Mouse (Mus musculus) layer of hippocampus, adult 9-10 months (tissue): ENCODE results near the gene Gm49368.

Experiments used
- DNase-seq: peaks from one replicate; pipeline ENCODE4 v3.0.0; 2022; ENCODE audit warnings: low spot score

Gm49368 gene

DNA sequence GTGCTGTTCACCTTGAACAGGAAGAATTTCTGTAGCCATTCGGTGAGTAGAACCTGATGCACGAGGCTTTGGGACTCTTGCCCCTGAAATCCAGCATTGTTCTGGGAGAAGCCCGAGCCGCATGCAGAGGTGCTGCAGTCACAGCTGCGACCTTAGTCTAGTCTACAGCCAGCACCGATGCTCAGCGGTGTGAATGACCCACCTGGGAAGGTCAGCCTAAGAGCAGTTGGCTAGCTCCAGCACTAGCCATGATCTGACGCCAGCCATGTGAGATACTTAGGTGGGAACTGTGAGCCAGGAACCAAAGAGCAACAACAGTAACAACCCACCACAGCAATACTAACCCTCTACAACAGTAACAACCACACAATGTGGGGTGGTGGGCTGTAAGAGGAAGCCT is 4.6 kb upstream of the Gm49368 start:
- no peak for DNase-seq

DNA sequence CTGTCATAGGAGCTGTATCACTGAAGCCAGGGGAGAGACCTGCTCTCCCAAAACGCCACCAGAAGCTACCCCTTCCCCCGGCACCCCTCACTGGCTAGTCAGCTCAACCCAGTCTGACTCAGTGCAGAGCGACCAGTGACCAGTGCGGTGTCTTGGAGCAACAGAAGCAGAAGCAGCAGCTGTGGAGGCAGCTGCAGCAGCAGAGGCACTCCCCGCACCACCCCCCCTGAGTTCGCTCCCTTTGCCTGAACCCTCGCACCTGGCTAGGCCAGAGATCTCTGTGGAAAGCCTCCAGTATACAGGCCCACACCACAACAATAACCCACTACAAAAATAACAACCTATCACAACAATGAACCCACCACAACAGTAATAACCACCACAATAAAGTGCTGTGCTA is 3.9 kb upstream of the Gm49368 start:
- no peak for DNase-seq

DNA sequence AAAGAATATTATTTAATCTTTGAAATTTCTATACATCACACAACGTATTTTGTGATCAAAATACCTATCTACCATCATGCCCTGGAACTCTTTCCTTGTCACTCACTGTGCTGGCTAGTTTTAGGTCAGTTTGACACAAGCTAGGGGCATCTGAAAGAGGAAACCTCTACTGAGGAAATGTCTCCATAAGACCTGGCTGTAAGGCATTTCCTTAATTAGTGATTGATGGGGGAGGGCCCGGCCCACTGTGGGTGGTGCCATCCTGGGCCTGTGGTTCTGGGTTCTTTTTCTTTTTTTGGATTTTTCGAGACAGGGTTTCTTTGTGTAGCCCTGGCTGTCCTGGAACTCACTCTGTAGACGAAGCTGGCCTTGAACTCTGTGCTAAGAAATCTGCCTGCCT is 3.4 kb upstream of the Gm49368 start:
- no peak for DNase-seq

DNA sequence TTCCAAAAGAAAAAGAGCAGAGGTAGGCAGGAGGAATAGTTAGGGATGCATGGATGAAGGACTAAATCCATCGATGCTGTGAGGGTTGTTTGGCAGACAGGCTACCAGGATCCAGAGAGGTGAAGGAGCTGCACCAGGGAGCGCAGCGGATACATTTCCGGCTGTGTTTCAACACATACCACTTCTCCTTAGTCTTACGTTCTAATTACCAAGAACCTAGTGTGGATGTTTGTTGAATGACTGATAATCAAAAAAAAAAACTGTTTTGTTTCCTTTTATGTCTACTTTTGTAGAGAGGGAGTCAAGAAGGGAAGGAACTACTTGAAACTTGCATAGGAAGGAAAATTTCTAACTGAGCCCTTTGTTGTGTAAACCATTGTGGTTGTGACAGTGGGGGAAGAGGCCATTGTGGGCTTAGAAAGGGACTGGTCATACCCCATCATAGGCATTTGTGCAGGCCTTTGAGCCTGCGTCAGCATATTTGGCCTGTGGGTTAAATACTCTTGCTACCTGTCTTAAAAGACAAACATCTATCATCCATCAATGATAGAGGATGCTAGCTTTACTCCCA is 813 bp downstream of the Gm49368 start:
- DNase-seq = no peak

DNA sequence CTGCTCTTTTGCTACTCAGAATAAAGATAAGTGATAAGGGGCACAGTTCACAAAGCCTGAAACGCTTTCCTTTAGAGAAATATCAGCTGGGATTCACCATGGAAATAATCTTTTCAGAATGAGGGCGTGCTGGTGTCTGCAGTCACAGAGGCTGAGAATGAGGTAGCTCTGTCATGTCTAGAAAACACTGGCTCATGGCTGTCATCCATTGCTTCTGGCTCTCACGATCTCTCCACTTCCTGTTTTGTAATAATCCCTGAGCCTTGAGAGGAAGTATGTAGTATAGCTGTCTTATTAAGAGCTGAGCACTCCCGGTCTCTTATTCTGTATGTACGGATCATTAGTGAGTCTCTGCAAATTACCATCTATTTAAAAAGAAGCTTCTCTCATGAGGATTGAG is 3.1 kb downstream of the Gm49368 start:
- DNase-seq = no peak

DNA sequence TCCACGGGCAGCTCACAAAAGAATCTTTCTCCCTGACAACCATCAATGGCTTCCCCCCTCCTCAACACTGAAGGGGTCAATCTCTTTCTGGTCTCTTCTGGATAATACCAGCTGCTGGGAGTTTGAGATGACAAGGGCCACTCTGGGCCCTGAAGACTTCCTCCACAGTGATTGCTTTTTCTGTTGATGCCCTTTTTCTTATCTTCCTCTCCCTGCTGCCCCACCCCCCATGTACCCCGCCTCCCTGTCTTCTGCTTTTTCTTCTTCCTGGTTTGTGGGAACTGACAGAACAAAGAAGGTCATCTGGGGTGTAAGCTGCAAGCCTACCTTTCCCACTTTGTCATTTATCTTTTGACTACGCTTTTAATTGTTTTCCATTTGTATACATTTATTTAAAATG is 5.4 kb downstream of the Gm49368 start:
- no peak for DNase-seq

DNA sequence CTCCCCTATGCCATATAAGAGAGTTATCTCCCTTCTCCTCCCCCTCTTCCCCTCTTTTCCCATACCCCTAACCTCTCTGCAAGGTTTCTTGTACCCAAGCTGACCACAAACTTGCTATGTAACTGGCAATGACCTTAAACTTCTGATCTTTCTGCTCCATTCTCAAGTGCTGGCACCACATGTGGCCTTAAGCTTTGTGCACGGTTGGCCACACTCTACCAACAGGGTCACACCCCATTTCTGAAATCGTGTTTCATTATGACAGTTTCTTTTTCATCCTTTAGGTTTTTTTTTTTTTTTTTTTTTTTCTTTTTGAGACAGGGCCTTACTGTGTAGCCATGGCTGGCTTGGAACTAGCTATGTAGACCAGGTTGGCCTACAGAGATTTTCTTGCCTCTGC is 7.4 kb downstream of the Gm49368 start:
- DNase-seq = no peak

DNA sequence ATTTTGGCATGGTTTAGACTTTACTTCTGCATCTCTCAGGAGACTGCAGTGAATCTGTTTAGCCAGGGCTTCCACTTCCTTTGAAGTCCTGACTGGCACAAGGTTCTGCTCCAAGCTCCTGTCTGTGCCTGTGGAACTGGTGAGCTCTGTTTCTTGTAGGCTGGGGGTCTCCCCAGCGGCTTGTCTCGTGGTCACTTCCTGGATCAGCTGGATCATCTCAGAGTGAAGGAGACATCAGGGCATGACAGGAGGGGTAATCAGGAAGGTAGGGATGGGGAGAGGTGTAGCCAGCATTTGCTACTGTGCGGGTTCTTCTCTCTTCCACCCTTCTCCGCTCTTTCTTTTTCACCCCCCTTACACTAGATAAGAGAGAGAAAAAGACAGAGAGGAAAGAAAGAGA is 9.3 kb downstream of the Gm49368 start:
- no peak for DNase-seq

DNA sequence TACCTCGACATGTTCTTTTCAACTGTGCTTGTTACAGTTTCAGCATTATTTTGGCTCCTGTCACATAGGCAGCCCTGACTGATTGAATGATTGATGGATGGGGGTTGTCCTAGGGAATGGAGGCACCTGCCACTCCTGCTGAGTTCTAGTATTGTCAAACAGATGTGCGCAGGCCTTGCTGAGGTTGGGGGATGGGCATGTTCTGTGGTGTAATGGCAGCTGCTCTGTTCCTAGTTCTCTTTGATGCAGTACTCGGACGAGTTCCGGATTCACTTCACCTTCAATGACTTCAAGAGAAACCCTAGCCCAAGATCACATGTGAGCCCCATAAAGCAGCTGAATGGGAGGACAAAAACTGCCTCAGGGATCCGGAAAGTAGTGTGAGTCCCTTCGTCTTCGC is 17.5 kb downstream of the Gm49368 start:
- DNase-seq = no peak

DNA sequence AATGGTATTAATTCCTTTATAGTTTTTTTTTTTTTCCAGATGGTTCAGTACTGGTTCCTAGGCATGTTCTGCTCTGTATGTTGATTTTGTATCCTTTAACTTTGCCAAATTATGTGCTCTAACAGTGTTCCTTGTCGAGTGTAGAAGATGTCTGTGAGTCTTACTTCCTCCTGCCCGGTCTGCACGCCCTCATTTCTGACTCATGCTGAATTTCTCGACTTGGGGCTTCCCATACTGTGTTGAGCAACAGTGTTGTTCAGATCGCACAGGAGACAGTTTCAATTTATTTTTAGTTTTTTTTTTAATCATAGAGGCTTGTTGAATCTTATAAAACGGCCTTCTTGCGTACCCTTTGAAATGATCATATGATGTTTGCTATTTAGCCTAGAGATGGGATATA is 26.7 kb downstream of the Gm49368 start:
- DNase-seq = no peak

DNA sequence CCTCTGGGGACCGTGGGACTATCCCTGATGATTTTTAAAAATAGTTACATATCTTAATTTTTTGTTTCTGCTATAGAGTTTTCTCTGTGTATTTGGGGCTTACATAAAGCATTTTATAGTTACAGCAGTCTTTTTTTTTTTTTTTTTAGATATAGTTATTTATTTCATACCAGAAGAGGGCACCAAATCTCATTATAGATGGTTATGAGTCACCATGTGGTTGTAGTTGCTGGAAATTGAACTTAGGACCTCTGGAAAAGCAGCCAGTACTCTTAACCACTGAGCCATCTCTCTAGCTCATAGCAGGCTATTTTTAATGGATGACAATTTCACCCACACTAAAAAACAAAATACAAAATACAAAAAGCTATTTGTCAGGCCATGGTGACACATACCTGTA is 35.7 kb downstream of the Gm49368 start:
- DNase-seq = no peak

DNA sequence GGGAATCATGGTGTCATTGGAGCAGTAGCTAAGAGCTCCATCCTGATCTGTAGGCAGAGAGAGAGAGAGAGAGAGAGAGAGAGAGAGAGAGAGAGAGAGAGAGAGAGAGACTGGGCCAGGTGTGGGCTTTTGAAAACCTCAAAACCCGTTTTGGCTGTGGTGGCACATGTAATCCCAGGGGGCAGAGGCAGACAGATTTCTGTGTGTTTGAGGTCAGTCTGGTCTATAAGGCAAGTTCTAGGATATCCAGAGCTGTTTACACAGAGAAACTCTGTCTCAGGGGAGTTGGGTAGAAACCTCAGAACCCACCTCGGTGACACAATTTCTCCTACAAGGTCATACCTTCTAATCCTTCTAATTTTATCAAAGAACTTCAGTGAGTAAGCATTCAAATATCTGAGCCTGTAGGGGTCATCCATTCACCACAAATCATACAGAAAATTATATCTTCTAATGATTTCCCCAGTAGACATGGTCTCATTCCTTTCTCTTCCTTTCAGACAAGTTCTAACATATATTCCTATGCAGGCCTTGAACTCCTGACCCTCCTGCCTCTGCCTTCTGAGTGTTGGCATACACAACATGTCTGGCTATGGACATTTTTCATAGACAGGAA is 38.4 kb downstream of the Gm49368 start:
- DNase-seq = no peak

DNA sequence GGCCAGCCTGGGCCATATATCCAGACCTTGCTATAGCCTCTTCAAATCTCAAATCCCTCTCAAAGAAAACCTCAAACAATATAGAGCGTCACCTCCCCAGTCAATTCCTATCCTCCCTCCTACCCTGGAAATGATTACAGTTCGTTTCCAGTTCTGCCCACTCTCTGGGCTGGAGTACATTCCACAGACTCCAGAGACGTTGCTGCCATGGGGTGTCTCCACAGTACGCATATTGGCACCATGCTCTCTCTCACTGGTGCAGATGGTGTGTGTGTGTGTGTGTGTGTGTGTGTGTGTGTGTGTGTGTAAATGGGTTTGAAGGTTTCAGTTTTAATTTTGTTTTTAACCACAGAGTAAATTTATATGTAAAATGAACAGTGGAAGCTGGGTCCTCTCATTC is 42.8 kb downstream of the Gm49368 start:
- peak; percentile 36 for DNase-seq

DNA sequence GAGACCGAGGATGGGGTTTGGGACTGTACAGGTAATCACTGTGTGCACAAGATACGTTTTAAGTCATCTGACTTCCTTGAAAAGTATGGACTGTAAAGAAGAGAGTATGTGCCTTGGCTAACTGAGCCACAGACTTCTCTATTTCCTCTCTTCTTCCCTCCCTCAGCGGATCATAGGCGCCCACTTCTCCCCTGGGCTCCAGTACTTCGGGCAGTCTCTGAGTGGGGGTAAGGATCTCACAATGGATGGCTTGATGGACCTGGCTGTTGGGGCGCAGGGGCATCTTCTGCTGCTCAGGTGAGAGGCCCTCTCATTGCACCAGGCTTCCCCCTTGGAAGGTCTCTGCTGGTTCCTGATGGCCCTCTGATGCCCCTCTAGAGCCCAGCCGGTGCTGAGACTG is 45.0 kb downstream of the Gm49368 start:
- no peak for DNase-seq

DNA sequence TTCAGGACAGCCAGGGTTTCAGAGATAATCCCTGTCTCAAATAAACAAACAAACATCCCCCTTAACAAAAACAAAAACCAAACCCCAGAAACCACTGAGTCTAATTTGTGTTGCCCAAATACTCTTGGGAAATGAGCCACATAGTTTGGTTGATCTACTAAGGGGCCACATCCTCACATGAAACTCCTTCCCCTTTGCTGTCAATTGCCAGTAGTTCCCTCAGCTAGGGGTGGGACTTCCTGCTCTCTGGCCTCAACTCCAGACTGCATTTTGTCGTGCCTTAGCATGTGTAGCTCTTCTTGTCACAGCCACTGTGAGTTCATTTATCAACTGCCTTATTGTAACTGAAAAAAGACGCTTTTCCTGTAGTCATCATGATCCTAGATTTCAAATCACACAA is 47.8 kb downstream of the Gm49368 start:
- no peak for DNase-seq

DNA sequence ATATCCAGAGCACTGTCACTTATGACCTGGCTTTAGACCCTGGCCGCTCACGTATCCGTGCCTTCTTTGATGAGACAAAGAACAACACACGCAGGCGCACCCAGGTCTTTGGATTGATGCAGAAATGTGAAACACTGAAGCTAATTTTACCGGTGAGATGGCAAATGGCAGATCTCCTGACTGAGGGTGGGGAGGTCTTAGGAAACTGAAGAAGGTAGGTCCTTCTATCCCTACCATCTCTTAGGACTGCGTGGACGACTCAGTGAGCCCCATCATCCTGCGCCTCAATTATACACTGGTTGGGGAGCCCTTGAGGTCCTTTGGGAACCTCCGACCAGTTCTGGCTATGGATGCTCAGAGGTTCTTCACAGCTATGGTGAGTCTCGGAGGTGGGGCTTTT is 49.6 kb downstream of the Gm49368 start:
- no peak for DNase-seq

DNA sequence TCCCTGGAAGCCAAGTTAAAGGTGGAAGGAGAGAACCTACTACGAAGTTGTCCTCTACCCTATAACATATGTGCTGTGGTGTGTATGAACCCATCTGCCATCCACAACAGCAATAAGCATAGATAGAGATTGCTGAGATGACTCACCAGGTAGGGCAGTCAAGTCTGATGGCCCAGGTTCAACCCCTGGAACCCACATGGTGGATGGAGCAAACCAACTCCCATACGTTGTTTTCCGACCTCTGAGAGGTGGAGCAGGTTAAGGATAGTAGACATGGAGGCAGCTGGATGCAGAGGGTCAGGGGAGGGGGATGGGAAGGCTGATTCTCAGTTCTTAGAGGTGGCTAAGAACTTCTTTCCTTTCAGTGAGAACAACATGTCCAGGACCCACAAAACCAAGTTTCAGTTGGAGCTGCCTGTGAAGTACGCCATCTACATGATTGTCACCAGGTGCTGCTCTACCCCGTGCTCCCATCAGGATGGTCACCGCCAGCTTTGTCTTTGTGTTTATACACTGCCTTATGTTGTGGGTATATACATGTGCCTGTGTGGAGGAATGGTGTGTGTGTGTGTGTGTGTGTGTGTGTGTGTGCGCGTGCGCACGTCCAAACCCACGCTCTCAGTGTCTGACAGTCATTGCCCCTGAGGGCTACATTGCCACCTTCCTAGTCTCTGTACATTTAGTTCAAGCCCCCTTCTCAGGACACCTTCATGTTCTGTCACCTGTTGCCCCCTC is 52.1 kb downstream of the Gm49368 start:
- DNase-seq = no peak

DNA sequence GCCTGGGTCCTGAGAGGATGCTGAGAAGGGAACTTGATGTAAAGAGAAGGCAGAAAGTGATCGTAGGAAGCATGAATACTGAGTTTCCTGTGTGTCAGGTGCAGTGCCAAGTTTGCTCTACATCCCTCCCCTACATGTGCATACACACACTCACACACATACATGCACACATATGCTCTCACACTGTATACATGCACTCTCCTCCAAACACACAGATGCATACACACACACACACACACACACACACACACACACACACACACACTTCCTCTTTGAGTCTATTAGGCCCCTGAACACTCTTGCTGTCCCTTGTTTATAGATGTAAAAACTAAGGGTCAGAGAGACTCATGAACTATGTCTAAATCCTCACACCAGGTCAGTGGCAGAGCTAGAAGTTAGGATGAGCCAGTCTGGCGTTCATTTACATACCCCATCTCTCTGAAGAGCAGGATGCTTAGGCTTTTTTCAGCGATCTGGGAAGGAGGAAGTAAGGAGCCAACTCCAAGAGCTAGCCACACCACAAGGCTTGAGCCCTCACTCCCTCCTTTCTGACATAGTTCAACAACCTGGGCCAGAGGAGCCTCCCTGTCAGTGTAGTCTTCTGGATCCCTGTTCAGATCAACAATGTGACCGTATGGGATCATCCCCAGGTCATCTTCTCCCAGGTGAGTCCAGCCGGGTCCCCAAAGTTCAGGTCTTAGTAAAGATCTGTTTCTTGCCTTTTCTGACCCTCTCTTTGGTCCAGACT is 52.9 kb downstream of the Gm49368 start:
- no peak for DNase-seq

DNA sequence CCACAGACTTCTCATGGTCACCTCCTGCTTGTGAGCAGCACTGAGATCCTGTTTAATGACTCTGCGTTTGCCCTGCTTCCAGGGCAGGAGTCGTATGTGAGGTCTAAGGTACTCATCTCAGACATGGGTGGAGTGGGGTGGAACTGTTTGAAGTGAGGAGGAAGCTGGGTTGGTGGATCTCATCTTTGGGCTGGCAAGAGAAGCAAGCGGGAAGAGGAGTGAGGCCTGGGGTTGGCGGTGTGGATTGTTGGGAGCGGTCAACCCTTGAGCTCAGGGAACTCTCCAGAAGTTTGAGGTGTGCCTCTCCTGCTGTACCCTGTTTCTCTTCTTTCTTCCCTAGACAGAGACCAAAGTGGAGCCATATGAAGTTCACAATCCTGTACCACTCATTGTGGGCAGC is 53.9 kb downstream of the Gm49368 start:
- no peak for DNase-seq

DNA sequence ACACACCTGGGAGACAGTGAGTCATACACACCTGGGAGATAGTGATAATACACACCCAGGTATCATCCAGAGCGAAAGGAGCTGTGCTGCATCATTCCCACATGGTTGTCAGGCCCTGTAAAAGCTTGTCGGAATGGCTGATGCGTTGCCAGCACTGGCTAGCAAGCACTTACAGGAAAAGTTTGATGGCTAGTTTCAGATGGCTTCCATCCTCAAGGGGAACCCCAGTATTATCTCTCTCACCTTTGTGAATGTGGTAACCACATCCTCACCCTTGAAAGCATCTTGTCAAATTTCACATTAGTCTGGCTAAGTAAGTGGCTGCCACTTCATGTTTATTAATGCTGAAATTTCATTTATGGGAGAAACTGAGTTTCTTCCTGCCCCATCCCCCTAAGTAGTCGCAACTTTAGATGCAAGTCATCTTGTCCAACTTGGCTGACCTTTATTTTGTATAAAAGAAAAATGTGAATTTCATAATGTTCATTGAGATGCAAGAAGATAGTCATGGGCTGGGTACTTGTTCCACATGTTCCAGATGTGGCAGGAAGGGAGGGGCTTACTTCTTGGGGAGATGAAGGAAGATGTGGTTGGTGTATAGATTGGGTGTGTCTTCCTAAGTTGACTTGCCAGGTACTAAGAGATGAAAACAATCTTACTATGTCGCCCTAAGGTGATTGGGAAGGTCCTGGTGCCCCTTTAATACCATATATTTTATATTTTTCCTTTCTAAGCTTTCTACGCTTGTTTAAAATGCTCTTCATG is 57.4 kb downstream of the Gm49368 start:
- DNase-seq = no peak

DNA sequence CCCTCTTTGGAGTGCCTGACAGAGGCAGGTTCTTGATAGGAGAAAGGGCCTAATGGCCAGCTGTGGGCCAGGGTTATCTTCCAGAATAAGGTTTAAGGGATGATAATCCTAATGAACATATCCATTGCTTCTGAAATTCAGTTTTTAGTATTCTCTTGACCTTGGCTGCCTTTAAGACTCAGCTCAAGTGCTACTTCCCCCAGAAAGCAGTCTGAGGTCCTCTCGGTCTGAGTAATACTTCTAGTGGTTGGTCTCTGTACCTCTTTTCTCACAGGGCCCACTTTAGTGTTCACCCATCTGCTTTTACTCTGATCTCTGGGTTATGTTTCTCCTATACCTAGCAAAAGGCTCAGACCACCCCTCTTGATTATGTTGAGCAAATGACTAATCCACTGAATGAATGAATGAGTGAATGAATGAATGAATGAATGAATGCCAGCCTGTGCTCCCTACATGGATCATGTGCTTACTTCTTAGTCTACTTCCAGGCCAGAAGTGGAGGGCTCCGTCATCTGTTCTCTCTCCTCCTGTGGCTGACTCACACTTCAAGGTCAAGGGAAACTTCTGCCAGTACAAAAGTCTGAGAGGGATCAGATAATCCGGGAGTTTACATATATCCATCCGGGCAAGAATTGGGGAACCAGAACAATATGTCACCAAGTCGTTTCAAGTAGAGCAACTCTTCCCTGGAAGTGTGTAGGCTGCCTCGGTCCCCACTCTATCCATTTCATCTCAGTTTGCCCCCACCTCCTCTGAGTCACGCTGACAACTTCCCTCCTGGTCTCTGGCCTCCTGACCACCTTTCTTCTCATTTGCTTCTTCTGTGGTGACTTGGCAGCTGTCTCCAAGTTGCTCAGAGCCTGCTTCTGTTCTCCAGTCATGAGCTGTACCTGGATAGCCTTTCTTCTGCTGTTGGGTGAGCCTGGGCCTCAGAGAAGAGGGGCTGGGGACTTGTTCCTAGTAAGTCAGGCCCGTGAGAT is 66.5 kb downstream of the Gm49368 start, which contains the start of gene Itgax:
Itgax (plus strand) TSS at position 807 of the 980 bp plus-strand sequence.
- DNase-seq = no peak
